9 mouse cellular contexts compared by ENCODE assay signal in the genomic region with DNA sequence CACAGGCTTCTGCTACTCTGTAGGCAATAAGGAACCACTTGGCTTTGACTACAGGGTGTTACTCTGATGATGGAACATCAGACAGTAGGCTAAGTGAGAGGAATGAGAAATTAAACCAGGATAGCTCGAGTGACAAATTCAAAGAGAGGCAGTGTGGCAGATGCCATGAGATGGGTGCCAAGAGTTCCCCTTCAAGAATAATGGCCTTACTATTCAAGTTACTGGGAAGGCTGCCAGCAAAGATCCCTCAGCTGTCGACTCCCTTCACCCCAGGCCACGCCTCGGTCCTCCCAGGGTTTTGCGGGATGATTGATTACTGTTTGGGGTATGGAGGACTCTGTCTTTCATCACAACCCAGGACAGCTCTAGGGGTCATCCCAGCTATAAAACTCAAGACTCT. TPM values are rescaled to one million over a fixed set of nuclear protein-coding genes. Genes with fewer than 3 reads are reported as not detected.
A peak's percentile ranks its signal among the peaks of the same experiment; 100 is the strongest.
DNase-seq lines count a peak whose midpoint lies in the region; ATAC-seq lines count a peak whose summit lies in the region.
"Had no signal": no experiment of that assay in that cellular context is flagged by ENCODE, and none has a peak within 500 bp of the region (broad histone marks: within the 10 kb centered on the region; RNA-seq: fewer than 3 reads in every experiment).

No protein-coding gene starts in this region.

- no peak overlapping the region for H3K4me2 ChIP-seq in hindbrain, embryonic 11.5 days (replicated peaks; ENCODE audit: low read depth, low read length)
- no peak overlapping the region for H3K4me2 ChIP-seq in embryonic facial prominence, embryonic 15.5 days (replicated peaks)
- no peak overlapping the region for H3K4me2 ChIP-seq in neural tube, embryonic 14.5 days (ENCODE audit: low read depth, low read length)
- H3K4me2 ChIP-seq: liver, embryonic 15.5 days had no signal

- peak; percentile 60 for ATAC-seq in hindbrain, embryonic 11.5 days (ENCODE audit: low FRiP score)
- peak; percentile 77 for ATAC-seq in embryonic facial prominence, embryonic 15.5 days (ENCODE audit: insufficient number of reproducible peaks, low FRiP score, low TSS enrichment, low read depth)
- peak; percentile 88 for ATAC-seq in neural tube, embryonic 14.5 days (ENCODE audit: low read depth)

- no peaks in the 10 kb centered on the region for H3K9me3 ChIP-seq in hindbrain, embryonic 11.5 days (ENCODE audit: control insufficient read depth, low read length)
- no peaks in the 10 kb centered on the region for H3K9me3 ChIP-seq in hindbrain, embryonic 10.5 days
- no peaks in the 10 kb centered on the region for H3K9me3 ChIP-seq in embryonic facial prominence, embryonic 15.5 days (replicated peaks)
- H3K9me3 ChIP-seq in neural tube, embryonic 14.5 days (ENCODE audit: control insufficient read depth, low read length): no peaks in the 10 kb centered on the region
- no peaks in the 10 kb centered on the region for H3K9me3 ChIP-seq in heart, embryonic 10.5 days
- H3K9me3 ChIP-seq: liver, embryonic 15.5 days had no signal

- H3K36me3 ChIP-seq in hindbrain, embryonic 11.5 days (ENCODE audit: control insufficient read depth, insufficient read depth, low read length): no peaks in the 10 kb centered on the region
- no peaks in the 10 kb centered on the region for H3K36me3 ChIP-seq in hindbrain, embryonic 10.5 days
- no peaks in the 10 kb centered on the region for H3K36me3 ChIP-seq in embryonic facial prominence, embryonic 15.5 days
- H3K36me3 ChIP-seq in neural tube, embryonic 14.5 days (ENCODE audit: control insufficient read depth, insufficient read depth, low read length): no peaks in the 10 kb centered on the region
- H3K36me3 ChIP-seq in heart, embryonic 10.5 days: no peaks in the 10 kb centered on the region
- H3K36me3 ChIP-seq: liver, embryonic 15.5 days had no signal

- H3K4me3 ChIP-seq in hindbrain, embryonic 11.5 days (ENCODE audit: low read depth, low read length): no peak overlapping the region
- no peak overlapping the region for H3K4me3 ChIP-seq in hindbrain, embryonic 10.5 days
- H3K4me3 ChIP-seq in embryonic facial prominence, embryonic 15.5 days (replicated peaks): no peak overlapping the region
- H3K4me3 ChIP-seq in neural tube, embryonic 14.5 days (ENCODE audit: low read depth, low read length): no peak overlapping the region
- H3K4me3 ChIP-seq in heart, embryonic 10.5 days: no peak overlapping the region
- H3K4me3 ChIP-seq: liver, embryonic 15.5 days had no signal

- no peak for DNase-seq in hindbrain, embryonic 11.5 days (ENCODE audit: low spot score)
- no peak for DNase-seq in hindbrain, embryonic 10.5 days (ENCODE audit: low spot score)
- peak; percentile 70 for DNase-seq in NIH3T3 (ENCODE audit: low read depth)
- DNase-seq in layer of hippocampus, postnatal 36 days: peak; percentile 40 to 46
- no peak for DNase-seq in heart, embryonic 10.5 days (ENCODE audit: low spot score)
- no peak for DNase-seq in spleen, postnatal 10 days (ENCODE audit: low spot score in 2 of 2)

- 0 out of 2 replicates have a peak, but pooled peaks cover 3% of the 10 kb centered on the region for H3K4me1 ChIP-seq in hindbrain, embryonic 11.5 days (replicated peaks; ENCODE audit: control insufficient read depth, insufficient read depth, low read length)
- H3K4me1 ChIP-seq in hindbrain, embryonic 10.5 days (replicated peaks): 0 out of 2 replicates have a peak, but pooled peaks cover 7% of the 10 kb centered on the region
- no peaks in the 10 kb centered on the region for H3K4me1 ChIP-seq in embryonic facial prominence, embryonic 15.5 days
- no peaks in the 10 kb centered on the region for H3K4me1 ChIP-seq in neural tube, embryonic 14.5 days (ENCODE audit: control insufficient read depth, insufficient read depth, low read length)
- H3K4me1 ChIP-seq in heart, embryonic 10.5 days: no peaks in the 10 kb centered on the region

- no peak overlapping the region for H3K9ac ChIP-seq in hindbrain, embryonic 11.5 days (ENCODE audit: low read depth, low read length)
- H3K9ac ChIP-seq in embryonic facial prominence, embryonic 15.5 days: no peak overlapping the region
- no peak overlapping the region for H3K9ac ChIP-seq in neural tube, embryonic 14.5 days (replicated peaks; ENCODE audit: low read depth, low read length)
- H3K9ac ChIP-seq: liver, embryonic 15.5 days had no signal

- 46% methylated on average over 5 of the region's 5 CpGs for WGBS in hindbrain, embryonic 11.5 days
- 62% methylated on average over 5 of the region's 5 CpGs for WGBS in hindbrain, embryonic 10.5 days
- 39% methylated on average over 5 of the region's 5 CpGs for WGBS in embryonic facial prominence, embryonic 15.5 days
- WGBS in neural tube, embryonic 14.5 days: 35% methylated on average over 5 of the region's 5 CpGs
- WGBS in heart, embryonic 10.5 days: 28% methylated on average over 5 of the region's 5 CpGs

- no peak overlapping the region for H3K27ac ChIP-seq in hindbrain, embryonic 11.5 days (ENCODE audit: low read depth, low read length)
- no peak overlapping the region for H3K27ac ChIP-seq in hindbrain, embryonic 10.5 days
- no peak overlapping the region for H3K27ac ChIP-seq in embryonic facial prominence, embryonic 15.5 days (replicated peaks)
- no peak overlapping the region for H3K27ac ChIP-seq in neural tube, embryonic 14.5 days (ENCODE audit: low read depth, low read length)
- no peak overlapping the region for H3K27ac ChIP-seq in heart, embryonic 10.5 days
- H3K27ac ChIP-seq: liver, embryonic 15.5 days had no signal

- H3K27me3 ChIP-seq in hindbrain, embryonic 11.5 days (ENCODE audit: control insufficient read depth, insufficient read depth, low read length): no peaks in the 10 kb centered on the region
- no peaks in the 10 kb centered on the region; the same call in 1 of the 2 replicates for H3K27me3 ChIP-seq in hindbrain, embryonic 10.5 days (ENCODE audit: insufficient read depth, poor library complexity, severe bottlenecking)
- H3K27me3 ChIP-seq in embryonic facial prominence, embryonic 15.5 days: no peaks in the 10 kb centered on the region
- H3K27me3 ChIP-seq in neural tube, embryonic 14.5 days (ENCODE audit: control insufficient read depth, insufficient read depth, low read length): no peaks in the 10 kb centered on the region
- H3K27me3 ChIP-seq in heart, embryonic 10.5 days (ENCODE audit: insufficient read depth, poor library complexity, severe bottlenecking): no peaks in the 10 kb centered on the region

RNA-seq across cellular contexts. Expression of a gene that starts 28.4 kb away (rescaled TPM):
- polyA plus RNA-seq in hindbrain, embryonic 11.5 days (2014; fragmentation: Nextera tagmentation; extraction: Ambion mirVana): 20.1 and 24.9 TPM in 2 replicates
- 11.0 and 13.4 TPM in 2 replicates for polyA plus RNA-seq in hindbrain, embryonic 10.5 days (2016; fragmentation: Nextera tagmentation; extraction: Ambion mirVana)
- polyA plus RNA-seq in embryonic facial prominence, embryonic 15.5 days (2015; fragmentation: Nextera tagmentation; extraction: Ambion mirVana): 24.0 and 27.7 TPM in 2 replicates
- 10 to 100 TPM; 56.6 to 60.9 TPM for total RNA-seq in layer of hippocampus, postnatal 36 days (2021)
- polyA plus RNA-seq in neural tube, embryonic 14.5 days (2014; fragmentation: Nextera tagmentation; extraction: Ambion mirVana): 32.1 and 48.0 TPM in 2 replicates
- polyA plus RNA-seq in heart, embryonic 10.5 days (2016; fragmentation: Nextera tagmentation; extraction: Ambion mirVana): 14.6 and 20.5 TPM in 2 replicates

Comparison
In these comparisons a context has a peak if more than half of its experiments do, and no peak if none do; other contexts are left out.
1. DNase-seq: peak in NIH3T3 (single experiment) and layer of hippocampus, postnatal 36 days (2 of 2); none in hindbrain, embryonic 11.5 days (single experiment), hindbrain, embryonic 10.5 days (single experiment), heart, embryonic 10.5 days (single experiment) and spleen, postnatal 10 days (0 of 2).
2. Peak in every context shown above with its lines, with median percentiles within 50 percentile points of each other: ATAC-seq.